Mouse (Mus musculus) fat pad, adult 2 months (tissue): ENCODE results near the gene Dcxr.
"Not testable (repeated sequence)": the region's sequence is repeated elsewhere in the genome, so short reads cannot be mapped to it uniquely, and the experiment has no call there.

Experiments used
- DNase-seq: peaks from one replicate; pipeline ENCODE4 v3.0.0-alpha.2; 2011; ENCODE audit warnings: low read depth, low spot score; ENCODE audit errors: extremely low read depth

Gene Dcxr

GRCm38 (mm10) chr11:120710672-120711071 lies 16.4 kb downstream of the Dcxr start:
- DNase-seq, result no peak

- no peak for DNase-seq
Measured at GRCm38 (mm10) chr11:120709551-120709950, 17.5 kb downstream of the Dcxr start.

DNA sequence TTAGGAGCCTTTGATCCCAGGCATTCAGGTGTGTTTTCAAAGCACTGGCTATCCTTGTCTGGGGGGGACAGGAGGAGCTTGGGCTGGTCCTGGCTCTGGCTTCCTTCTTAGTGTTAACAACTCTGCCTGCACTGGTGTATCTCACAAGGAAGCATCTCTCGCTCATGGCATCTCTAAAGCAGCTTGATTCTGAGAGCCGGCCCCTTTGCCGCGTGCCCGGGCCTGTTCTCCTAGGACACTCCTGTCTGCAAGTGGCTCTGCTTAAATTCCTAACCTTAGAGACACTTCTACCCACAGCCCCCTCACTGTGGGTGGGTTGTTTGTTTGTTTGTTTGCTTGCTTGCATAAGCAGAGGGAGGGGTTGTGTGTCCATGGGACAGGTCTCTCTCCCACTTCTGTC lies 19.1 kb downstream of the Dcxr start:
- no peak for DNase-seq

- no peak for DNase-seq
Measured at GRCm38 (mm10) chr11:120707225-120707624, 19.9 kb downstream of the Dcxr start.

DNA sequence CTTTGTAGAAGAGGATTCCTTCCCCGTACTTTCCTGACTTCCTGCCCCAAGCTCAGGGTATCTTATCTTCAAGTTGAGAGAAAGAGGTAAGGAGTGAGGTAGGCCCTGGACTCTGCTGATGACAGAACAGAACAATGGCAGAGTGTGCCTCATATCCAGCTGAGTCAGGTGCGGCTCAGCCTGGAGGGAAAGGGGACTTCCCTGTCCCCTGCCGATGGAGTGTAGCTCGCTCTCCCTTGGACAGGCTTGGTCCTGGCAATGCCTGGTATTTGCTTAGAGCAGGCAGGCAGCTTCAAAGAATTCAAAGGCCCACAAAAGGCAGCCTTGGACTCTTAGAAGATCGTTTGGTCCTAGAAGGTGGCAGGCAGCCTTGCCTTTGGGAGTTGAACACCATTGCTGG lies 21.0 kb downstream of the Dcxr start:
- no peak for DNase-seq

DNA sequence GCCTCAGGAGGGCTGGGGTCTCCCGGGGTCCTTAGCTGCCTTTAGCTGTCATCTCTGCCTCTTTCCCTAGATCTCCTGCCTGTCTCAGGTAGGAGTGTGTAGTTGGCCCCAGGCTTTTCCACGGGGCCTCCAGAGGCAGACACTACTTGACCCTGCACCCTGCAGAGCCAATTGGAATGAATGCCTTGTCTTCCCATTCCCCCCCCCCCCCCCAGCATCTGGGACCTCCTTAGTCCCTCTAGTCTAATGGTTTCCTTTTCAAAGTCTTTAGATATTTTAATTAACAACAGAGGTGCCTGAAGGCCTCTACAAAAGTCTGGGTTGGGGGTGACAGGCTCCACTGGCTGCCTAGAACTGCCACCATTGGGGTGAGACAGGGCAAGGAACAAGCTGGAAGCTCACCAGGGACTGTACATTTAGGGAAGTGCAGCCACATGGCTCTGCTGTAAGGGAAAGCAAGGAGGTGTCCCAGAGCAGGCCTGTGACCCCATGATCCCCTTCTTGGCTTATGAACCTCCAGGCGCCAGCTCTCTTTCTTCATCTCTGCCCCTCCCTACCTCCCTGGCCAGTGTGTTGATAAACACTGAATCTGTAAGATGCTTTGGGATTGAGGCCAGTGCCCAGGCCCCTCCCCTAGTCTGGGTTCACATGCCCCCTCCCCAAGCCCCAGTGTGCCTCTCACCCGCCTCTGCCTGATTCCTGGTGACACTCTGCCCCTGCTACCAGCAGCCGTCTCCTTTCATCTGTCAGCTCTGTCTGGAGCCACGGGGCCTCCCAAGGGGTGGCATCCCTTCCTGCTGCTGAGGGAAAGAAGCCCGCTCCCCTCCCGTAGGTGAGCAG lies 22.4 kb downstream of the Dcxr start:
- DNase-seq, result no peak

GRCm38 (mm10) chr11:120703696-120704454 lies 23.2 kb downstream of the Dcxr start:
- no peak for DNase-seq

GRCm38 (mm10) chr11:120697741-120698140 lies 29.3 kb downstream of the Dcxr start:
- no peak for DNase-seq

DNA sequence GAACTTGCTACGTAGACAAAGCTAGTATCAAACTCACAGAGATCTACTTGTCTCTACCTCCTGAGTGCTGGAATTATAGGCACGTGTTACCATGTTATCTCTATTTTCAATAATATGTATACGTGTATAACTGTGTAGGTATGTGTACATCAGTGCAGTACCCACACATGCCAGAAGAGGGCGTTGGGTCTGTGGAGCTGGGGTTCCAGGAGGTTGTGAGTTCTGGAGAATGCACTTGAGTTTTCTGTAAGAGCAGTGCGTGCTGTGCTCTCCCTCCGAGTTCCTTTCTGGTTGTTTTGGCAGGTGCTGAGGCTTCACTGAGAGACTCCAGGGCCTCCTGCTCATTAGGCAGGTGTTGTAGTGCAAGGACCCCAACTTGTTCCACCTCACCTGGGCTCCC lies 30.5 kb downstream of the Dcxr start:
- DNase-seq, result no peak

GRCm38 (mm10) chr11:120695641-120696040 lies 31.4 kb downstream of the Dcxr start:
- no peak for DNase-seq

- no peak for DNase-seq
Measured at GRCm38 (mm10) chr11:120695184-120695583, 31.9 kb downstream of the Dcxr start.

- DNase-seq, result no peak
Measured at GRCm38 (mm10) chr11:120693461-120693860, 33.6 kb downstream of the Dcxr start.

GRCm38 (mm10) chr11:120692471-120693011 lies 34.5 kb downstream of the Dcxr start:
- no peak for DNase-seq

DNA sequence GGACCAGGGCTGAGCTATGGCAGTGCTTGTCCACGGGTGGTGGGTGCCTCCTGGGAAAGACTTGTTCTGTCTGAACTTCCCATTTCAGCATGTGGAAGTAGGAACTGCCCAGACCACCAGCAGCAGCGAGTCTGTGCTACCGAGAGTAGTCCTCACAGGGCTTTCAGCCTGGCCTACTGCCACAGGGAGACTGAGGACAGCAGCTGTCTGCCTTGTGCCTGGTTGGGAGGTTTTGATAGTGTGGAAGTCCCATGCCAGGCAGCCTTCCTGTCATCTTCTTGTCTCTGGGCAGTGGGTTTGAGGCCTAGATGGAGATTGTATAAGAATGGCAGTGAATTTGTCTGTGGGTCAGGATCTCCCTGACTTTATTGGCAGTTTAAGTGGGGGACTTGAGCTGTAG lies 37.7 kb downstream of the Dcxr start:
- no peak for DNase-seq

- DNase-seq, result no peak
Measured at GRCm38 (mm10) chr11:120686650-120687272, 40.3 kb downstream of the Dcxr start.

GRCm38 (mm10) chr11:120684660-120685059 lies 42.4 kb downstream of the Dcxr start:
- no peak for DNase-seq

GRCm38 (mm10) chr11:120684086-120684485 lies 43.0 kb downstream of the Dcxr start:
- no peak for DNase-seq

DNA sequence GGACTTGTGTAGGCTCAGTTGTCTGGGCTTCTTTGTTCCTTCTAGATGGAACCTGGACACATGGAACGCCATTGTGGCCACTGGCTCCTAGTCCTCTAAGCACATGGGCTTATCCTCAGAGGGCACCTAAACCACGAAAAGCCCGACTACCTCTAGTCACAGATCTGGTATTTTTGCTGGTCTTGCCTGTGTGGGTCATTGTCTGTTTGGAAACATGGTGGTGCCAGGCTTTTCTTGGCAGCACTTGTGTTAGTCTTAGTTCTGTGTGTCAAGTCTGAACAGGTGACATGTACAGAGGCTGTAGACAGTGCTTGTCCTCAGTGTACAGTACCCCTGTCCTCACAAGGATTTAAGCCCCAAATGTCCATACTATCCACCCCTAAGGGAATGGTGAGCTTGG lies 43.5 kb downstream of the Dcxr start:
- DNase-seq, result no peak

DNA sequence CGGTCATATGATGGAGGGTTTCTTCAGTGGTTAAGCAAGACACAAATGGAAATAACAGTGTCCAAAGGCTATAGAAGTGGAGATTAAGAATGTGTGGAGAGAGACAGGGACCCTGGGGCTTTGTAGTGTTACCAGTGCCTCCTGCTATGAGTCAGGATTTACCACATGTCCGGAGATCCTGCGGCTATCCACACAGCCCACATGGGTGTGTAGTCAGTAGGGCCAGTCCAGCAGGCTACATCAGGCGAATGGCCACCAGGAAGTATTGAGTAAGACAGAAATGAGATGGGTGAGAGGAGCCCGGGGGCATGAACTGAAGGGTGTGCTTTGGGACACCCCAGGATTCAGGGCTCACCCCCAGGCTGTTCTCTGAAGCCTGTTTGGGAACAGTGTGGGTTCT lies 44.4 kb downstream of the Dcxr start:
- no peak for DNase-seq

DNA sequence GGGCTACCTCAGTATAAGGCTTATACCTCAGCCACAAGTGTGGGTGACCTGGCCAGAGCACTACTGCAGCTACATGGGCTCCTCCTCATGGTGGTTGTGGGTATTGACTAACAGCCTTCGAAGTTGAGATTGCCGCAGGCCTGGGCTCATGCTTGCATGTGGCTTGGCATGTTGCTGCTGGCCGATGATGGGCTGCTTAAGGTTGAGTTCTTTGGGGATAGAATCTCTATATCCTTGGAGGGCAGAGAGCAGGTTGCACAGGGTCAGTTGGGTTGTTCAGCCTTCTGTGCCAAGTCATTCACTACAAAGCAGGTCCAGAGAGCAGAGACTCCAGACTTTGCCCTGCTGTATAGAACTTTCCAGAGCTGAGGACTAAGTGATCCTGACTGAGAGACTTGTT lies 47.2 kb downstream of the Dcxr start:
- no peak for DNase-seq

GRCm38 (mm10) chr11:120676951-120677350 lies 50.1 kb downstream of the Dcxr start:
- no peak for DNase-seq

DNA sequence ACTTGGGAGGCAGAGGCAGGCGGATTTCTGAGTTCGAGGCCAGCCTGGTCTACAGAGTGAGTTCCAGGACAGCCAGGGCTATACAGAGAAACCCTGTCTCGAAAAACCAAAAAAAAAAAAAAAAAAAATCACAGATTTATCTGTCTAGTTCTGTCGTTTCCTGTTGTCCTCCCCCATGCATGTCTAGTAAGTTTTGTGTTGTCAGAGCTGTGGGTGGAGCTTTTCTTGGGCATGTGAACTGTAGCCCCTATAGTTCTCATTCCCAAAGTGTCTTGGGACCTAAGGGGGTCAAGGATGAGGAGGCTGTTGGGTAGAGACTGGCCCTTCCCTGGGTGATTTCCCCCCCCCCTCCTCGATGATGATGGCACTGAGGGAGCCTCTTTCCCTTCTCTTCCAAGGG lies 51.2 kb downstream of the Dcxr start:
- DNase-seq, result not testable (repeated sequence)
